Mouse (Mus musculus) natural killer cell, adult 2 months (primary cell): ENCODE measurements around the gene Csf3.
"Not testable (repeated sequence)": the region's sequence is repeated elsewhere in the genome, so short reads cannot be mapped to it uniquely, and the experiment has no call there.

Source experiments
- DNase-seq, 2 experiments: peaks; one replicate each; pipeline ENCODE4 v3.0.0; 2022; ENCODE audit warnings: low spot score in 2 of 2

Csf3 gene

GRCm38 (mm10) chr11:98701213-98701670 is at the start of gene Csf3:
Gene Csf3 (plus strand): TSS chr11:98701263.
- DNase-seq = no peak

- peak; percentile 53 to 67 for DNase-seq
Observed at GRCm38 (mm10) chr11:98655076-98655475, 46.0 kb upstream of the Csf3 start.

DNA sequence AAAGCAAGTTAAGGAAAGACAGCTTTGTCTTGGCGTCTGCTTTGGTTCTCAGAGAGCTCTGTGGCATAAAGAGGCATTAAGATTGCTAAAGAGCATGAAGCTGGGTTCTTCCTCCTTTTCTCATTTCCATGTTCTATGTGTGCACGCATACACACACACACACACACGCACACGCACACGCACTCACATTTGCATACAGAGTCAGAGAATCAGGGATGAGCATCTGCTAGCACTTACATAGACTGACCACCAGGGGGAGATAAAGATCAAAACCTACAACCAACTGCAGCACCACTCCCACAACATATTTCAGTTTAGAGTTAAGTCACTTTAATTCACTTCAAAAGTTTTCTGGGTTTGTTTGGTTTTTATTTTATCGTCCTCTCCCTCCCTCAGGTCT is 40.5 kb upstream of the Csf3 start:
- DNase-seq = peak; percentile 45 to 58

GRCm38 (mm10) chr11:98664091-98664490 is 37.0 kb upstream of the Csf3 start, which contains the start of gene Gsdma:
Gene Gsdma (plus strand): TSS chr11:98664351.
- no peak for DNase-seq

DNA sequence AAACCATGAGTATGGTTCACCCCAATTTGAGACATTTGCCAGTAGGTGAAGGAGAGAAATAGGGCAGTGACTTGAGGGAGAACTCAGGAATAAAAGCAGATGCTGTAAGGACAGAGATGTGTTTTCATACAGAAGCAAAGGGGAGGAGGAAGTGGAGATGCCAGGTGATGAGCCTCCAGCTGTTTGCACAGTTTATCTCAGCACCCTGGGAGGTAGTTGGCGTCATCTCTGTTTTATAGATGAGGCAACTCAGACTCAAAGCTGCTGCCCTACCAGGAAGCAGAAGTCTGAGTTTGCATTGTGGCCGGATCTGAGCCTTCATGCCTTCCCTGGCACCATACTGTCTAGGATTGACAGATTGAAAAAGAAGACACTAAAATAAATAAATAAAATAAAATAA is 32.1 kb upstream of the Csf3 start:
- no peak for DNase-seq

DNA sequence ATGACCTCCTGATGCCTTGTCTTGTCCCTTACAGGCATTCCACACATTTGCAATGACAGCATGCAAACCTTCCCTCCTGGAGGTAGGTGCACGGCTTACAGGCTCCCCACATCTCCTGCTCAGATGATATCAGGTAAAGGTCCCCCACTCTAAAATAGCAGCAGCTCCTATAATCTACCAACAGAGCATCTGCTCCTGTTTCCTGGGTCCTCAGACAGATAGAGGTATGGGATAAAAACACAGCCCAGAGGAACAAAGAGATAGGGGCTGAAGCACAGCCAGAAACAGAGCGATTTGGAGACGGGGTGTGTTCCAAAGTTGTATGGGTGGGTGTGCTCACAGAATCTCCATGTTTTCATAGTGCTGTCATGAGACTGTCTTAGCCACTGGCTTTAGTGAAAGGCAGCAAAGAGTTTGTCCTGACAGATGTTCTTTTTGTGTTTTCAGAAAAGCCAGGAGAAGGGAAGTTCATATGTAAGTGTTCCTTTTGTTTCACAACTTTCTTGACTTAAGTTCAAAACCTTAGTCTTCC is 29.7 kb upstream of the Csf3 start:
- no peak for DNase-seq

DNA sequence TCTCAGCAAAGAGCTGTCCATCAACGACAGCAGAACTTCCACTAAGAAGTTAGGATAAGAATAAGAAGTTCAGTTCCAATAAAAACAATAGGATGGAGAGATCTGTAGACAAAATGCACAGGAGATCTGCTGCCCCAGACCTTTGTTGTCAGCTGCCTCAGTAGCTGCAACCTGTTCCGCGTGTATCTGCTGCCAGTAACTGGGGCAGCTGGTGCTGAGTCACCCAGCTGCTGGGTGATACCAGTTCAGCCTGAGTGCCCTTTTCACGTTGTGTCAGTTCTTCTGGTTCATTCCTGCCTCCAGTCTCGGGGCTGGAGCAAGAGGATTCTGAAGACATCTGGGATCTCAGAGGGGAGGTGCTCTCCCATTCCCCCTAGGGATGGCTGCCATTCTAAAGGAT is 29.2 kb upstream of the Csf3 start:
- no peak for DNase-seq

GRCm38 (mm10) chr11:98672482-98672881 is 28.6 kb upstream of the Csf3 start:
- DNase-seq = no peak

- peak; percentile 60 to 72 for DNase-seq
Observed at GRCm38 (mm10) chr11:98673136-98673535, 27.9 kb upstream of the Csf3 start.

DNA sequence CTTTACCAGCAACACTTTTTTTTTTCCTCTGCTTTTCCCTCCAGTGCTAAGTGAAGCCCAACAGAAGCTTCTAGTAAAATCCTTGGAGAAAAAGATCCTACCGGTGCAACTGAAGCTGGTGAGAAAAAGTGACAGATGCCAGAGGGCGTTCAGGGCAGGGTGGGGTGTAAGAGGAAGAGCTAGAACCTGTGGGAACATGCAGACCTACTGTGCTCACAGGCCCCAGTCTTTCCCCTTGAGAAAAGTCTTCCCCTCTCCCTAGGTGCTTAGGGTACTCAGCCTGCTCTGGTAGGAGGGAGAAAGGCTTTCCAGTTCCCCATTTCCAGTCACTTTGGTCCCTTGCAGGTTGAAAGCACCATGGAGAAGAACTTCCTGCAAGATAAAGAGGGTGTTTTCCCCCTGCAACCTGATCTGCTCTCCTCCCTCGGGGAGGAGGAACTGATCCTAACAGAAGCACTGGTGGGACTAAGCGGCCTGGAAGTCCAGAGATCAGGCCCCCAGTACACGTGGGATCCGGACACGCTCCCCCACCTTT is 25.2 kb upstream of the Csf3 start:
- DNase-seq = no peak

GRCm38 (mm10) chr11:98680023-98680422 is 21.0 kb upstream of the Csf3 start:
- no peak for DNase-seq

- not testable (repeated sequence) for DNase-seq
Observed at GRCm38 (mm10) chr11:98680595-98680994, 20.5 kb upstream of the Csf3 start.

GRCm38 (mm10) chr11:98681186-98681585 is 19.9 kb upstream of the Csf3 start:
- no peak for DNase-seq

DNA sequence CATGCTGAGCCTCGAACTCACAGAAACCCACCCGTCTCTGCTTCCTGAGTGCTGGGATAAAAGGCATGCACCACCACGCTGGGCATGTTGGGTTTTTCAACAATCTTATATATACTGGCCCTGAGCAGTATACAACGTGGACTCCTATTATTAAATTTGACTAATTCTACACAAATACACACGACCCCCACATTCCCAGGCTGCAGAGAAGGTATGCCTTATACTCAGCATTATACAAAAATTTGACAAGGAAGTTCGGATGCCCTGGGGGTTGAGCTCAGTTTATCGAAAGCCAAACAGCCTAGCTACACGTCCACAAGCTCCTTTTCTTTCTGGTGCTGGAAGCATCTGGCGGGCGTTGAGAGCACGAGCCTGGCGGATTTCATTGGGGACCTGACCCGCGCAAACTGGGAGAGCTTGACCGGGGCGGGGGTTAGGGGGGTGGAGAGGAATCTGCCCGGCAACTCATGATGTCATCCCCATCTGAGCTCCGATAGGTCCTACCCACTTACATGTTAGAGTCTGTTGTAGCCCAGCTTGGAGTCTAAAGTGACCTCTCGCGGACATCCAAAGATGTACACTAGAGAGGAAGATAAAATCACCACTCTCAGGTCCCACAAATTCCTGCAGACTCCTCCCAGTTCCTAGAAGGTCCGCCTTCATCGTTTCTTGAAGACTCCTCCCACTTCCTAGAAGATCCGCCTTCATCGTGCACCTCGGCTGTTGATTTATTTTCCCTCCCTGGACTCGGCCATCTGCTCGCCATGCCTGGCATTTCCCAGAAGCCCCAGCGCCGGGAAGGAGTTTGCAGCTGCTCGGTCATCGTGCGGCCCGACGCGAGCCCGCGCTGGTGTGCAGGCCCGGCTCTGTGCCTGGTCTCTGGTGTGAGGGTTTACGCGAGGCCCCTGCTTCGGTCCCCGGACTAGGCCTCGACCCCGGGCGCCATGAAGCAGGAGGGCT is 19.0 kb upstream of the Csf3 start, which contains the start of gene Psmd3:
Gene Psmd3 (plus strand): TSS at position 769 of the 960 bp plus-strand sequence.
- DNase-seq = peak; percentile 95 to 96

DNA sequence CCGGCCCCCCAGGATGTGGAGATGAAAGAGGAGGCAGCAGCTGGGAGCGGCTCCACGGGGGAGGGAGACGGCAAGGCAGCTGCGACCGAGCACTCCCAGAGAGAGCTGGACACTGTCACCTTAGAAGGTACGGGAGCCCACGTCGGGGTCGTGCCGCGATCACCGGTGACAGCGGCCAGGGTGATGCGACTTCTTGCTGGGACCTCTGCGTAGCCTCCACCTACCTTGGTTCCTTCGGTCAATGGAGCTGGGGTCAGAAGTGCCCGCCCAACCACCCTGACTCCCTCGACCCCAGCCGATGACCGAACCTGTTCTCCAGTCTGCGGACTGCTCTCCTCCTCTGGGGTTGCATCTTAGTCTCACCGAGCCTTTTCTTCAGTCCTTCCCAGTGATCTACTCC is 18.3 kb upstream of the Csf3 start:
- DNase-seq = peak in 1 of 2 experiments; percentile 17

- no peak for DNase-seq
Observed at GRCm38 (mm10) chr11:98685642-98686041, 15.4 kb upstream of the Csf3 start.

DNA sequence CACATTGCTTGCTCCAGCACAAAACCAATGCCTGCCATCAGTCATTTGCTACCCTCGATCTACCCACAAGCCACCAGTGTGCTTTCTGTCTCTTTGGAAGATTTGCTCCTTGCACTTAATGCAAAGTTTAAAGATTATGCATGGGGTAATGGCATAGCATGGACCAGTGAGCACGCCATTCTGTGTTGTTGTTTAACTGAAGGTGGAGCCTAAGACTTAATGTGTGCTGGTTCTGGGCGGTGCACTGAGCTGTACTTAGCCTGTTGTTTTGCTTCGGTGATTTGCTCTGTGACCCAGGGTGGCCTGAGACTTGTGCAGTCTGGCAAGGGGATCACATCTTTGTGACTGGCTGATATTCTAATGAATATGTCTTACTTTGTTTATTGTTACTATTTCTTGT is 14.1 kb upstream of the Csf3 start:
- no peak for DNase-seq

DNA sequence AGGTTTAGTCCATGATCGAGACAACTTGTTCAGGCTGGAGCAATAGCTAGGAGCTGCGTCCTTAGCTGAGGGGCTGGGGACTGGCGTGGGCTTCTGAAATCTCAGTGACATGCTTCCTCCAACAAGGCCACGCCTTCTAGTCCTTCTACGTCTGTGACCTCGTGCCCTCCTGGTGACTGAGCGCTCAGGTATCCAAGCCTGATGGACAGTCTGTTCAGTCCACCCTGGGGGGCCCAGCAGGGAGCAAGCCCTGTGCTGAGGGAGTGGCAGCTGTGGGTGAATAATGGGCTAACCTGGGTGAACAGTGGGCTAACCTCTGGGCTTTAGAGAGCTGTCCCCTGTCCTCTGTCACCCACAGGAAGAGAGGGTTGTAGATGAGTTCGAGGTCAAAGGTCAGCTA is 13.1 kb upstream of the Csf3 start:
- DNase-seq = no peak

DNA sequence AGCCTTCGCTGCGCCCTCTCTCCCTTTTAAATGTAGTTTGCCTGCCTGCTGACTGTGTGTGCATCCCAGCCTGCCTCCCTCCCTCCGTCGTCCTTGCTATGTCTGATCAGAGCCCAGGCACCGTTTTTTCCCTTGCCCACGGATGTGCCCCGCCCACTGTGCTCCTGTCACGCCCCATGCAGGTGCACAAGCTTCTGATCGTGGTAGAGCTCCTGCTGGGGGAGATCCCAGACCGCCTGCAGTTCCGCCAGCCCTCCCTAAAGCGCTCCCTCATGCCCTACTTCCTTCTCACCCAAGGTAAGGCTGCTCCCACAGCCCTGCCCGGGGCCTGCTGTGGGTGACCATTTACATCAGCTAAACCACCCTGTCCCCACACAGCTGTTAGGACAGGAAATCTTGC is 7.9 kb upstream of the Csf3 start:
- no peak for DNase-seq

- no peak for DNase-seq
Observed at GRCm38 (mm10) chr11:98693746-98694145, 7.3 kb upstream of the Csf3 start.

DNA sequence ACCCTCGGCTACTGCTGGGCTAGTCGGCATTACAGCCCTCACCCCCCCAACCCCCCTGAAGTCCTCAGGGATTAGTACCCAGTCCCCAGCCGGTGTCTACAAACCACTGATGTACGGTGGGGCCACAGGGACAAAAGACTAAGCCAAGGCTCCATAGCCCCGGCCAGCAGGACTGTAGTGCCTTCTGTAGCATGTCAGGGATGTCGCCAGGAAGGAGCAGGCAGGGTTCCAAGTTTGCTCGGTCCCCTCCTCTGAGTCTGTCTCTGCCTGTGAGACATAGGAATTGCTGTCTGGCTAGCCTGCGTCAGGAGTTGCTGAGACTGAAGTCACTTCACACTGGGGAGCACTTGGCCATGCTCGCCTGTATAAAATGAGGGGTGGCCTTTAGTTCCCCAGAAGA is 6.8 kb upstream of the Csf3 start:
- DNase-seq = no peak

GRCm38 (mm10) chr11:98695408-98695807 is 5.7 kb upstream of the Csf3 start:
- DNase-seq = no peak
